Mouse (Mus musculus) CD4-positive, CD25-positive, alpha-beta regulatory T cell, adult 4 months (primary cell): ENCODE measurements at regions not wholly inside any gene's neighbourhood (a gene's known extent, or its start where the extent isn't known, plus 50 kb on each side); places are given as distances from the start of the nearest gene placed in this dataset.

Source experiments
- ATAC-seq: one replicate; pipeline ENCODE4 v1.8.0; 2017

- ATAC-seq = no peak
Measured at GRCm38 (mm10) chr1:88623040-88623439, 79.0 kb downstream of the Arl4c start.

- peak; percentile 97 for ATAC-seq
Measured at GRCm38 (mm10) chr1:88622356-88622755, 79.7 kb downstream of the Arl4c start.

DNA sequence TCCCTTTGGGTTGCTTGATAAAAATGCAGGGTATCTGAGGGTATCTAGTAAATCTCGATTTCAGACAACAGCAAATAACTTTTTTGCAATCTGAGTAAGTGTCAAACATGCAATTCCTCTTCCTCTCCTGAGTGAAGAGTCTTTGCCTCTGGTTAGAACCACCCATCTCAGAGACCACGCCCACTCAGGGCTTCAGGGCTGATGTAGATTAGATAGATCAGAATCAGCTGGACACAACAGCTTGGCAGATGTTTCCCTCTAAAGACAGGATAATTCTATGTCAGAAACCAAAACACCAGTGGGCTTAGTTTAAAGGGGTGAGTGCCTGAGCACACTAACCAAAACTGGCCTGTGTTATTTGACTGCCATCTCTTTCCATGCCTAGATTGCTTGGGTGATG lies 80.8 kb downstream of the Arl4c start:
- ATAC-seq = no peak

- no peak for ATAC-seq
Measured at GRCm38 (mm10) chr1:88613007-88613406, 89.0 kb downstream of the Arl4c start.

DNA sequence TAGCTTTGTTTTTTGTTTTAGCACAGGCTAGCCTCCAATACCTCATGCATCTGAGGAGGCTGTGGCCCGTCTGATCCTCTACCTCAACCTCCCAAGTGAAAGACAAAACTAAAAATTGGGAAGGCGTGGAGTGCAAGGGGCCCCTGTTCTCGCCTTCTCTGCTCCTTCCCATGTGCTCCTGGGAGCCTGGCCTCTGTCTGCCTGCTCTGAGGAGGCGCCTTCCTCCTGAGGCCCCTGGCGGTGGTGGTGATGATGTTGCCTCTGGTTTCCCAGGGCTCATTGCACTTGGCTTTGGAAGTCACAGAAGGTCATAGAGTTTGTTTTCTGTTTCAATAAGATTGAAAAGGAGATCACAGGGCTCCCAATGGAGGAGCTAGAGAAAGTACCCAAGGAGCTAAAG lies 90.8 kb downstream of the Arl4c start:
- no peak for ATAC-seq

GRCm38 (mm10) chr1:88610810-88611209 lies 91.2 kb downstream of the Arl4c start:
- no peak for ATAC-seq

- ATAC-seq = no peak
Measured at GRCm38 (mm10) chr1:88608826-88609225, 93.2 kb downstream of the Arl4c start.

DNA sequence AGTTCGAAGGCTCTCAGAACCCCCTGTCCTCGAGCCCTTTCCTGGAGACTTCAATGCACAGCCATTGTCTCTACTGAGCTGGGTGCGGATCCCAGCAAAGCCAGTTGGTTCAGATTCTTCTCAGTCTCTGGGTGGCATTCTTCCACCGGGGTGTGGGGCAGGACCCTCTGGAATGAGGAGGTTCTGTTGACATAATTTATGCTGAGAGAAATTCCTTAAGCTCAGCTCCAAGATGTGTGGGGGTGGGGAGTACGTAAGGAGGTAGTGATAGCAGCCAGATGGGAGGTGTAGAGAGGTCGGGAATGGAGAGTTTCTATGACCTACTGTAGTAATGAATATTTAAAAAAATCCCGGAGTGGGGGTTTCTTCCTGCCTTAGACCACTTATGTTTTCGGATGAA lies 93.8 kb downstream of the Arl4c start:
- ATAC-seq = no peak

- no peak for ATAC-seq
Measured at GRCm38 (mm10) chr1:88605616-88606190, 95.8 kb upstream of the Glrp1 start.

- ATAC-seq = no peak
Measured at GRCm38 (mm10) chr1:88602241-88602640, 92.4 kb upstream of the Glrp1 start.

DNA sequence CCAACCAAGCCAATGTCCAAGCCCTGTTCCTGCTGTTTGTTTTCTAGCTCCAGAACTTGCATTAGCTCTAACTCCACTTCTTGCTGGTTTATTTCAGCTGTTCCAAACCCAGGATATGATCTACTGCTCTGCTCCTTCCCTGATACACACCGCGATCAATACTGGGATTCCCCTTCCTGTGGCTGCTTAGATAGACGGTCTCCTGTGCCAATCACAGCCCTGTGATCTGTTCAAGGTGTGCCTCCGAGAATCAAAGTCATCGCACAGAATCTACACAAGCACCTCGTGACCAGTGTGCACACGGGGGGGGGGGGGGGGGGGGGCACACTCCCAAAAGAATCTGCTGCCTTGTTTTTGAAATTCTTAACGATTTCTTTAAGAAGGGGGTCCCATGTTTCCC lies 91.9 kb upstream of the Glrp1 start:
- peak; percentile 85 for ATAC-seq

DNA sequence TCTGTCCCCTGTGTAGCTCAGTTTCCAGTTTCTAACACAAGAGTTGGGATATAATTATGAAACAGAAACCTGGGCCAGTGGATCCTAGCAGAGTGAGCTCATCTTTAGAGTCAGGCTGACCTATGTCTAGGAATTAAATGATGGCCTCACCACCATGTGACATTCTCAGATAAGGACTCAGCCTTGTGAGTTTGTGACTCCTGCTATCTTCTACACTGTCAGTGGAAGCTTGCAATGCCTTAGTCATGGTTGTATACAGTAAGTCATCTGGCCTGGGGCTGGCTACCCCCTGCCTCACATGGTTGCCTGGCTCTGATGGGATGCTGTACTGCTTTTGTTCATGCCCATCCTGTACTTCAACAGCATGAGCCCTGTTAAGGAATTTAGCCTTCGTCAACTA lies 90.3 kb upstream of the Glrp1 start:
- ATAC-seq = no peak

DNA sequence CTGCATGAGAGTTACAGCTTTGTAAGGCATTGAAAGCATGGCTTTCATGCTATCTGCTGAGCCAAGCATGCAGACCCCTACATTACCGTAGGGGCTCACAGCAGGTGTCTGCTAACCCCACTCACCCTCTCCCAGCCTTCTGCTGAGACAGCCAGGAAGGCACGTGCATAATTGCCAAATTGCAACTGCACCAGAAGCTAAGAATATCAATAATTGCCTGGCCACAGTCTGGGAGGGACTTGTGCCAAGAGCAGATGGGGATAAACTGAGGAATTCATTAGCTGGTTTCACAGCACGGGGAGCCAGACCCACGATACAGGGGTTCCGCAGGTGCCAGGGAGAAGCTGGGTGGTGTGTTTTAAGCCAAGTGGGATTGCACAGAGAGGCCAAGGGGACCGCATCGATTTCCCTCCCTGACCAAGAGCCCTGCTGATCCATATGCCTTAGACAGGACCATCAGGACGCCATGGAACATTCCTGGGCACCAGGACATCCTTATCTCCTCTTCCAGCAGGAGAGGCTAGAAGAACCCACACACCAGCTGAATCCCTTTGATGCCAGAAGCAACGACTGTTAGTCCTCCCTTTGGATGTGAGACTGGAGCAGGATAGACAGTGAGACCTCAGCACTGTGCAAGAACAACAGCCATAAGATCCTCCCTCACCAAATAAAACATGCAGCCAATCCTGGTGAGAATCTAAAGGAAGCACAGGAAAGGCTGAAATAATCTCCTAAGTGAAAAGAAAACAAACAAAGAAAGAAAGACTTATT lies 84.8 kb upstream of the Glrp1 start:
- ATAC-seq = no peak

DNA sequence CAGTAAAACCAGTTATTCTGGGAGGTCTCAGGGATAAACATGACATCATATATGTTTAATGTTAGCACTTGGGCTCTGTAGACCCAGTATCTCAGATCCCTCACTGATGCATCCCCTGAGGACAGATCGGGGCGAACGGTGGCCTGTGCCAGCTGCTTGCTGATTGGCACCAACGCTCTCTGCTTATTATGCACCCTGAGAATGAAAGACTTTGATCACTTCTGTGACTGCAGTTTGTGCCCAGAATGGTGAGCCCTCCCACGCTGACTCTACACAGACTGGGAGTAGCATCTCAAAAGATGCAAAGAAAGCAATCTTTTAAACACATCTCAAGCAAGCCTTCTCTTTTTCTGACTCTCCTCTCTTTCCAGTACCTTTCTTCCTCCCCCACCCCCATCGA lies 82.2 kb upstream of the Glrp1 start:
- no peak for ATAC-seq

DNA sequence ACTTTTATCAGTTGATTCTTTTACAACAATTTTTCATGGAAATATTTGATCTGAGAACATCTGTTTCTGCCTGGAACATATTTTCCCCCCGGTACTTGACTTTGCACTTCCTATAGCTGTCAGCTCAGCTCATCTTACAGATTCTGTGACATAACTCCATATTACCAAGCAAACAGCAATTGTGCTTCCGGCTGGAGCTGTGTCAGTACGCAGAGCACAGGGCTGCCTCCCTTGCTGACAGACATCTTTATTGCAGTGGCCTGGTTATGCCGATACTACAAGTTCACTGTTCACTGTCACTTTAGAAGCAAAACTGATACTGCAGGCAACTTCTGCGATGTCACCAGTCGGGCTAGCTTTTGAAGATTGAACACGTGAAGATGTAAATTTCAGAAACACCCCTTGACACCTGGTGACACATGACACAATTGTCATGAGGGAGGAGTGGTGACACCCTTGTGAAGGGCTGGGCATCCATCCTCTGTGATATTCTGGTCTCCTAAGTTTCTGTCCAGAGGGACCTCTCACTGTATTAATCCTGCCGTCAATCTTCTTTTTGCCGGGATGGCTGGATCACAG lies 81.0 kb upstream of the Glrp1 start:
- ATAC-seq = peak; percentile 13

GRCm38 (mm10) chr1:88588747-88589146 lies 78.9 kb upstream of the Glrp1 start:
- peak; percentile 19 for ATAC-seq

DNA sequence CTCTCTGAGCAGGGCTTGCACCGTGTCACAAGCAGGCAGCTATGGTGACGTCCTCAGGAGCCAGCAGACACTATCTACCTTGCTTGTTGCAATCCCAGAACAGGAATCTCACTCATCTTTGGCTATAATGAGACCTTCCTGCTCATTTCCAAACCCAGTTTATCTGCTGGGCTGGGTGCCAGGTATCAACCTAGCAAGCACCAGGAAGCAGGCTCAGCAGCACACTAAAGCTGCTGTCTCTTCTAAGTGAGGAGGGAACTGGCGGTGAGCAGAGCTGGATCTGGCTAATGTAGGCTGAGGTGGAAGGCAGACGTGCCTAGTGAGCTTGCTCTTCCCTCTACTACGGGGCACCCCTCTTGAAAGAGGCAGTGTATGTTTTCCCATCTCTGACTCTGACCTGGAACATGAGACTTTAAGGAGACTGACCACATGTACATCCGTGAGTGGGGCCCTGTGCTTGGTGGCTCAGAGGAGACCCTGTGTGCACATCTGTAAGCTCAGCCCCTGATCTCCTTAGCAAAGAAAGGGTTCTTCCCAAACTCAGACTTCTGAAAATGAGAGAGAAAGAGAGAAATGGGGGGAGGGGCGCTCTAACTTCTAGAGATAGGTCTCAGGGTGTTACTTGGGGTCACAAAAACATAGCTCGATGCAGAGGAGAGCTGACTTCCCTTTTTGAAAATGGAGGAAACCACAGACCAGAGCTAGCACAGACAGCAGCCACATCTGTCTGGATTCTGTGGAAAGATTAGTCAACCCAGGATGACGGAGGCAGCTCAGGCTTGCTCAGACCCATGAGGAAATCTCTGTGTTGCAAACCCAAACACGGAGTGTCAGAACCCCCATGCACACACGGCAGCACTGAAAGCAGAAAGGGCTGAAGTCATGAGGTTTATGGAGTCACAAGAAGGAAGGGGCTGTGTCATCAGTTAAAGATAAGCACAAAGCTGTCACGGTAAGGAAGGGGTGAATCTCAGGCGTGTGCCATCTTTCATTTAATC lies 77.3 kb upstream of the Glrp1 start:
- ATAC-seq = peak; percentile 77

GRCm38 (mm10) chr1:88586128-88586527 lies 76.3 kb upstream of the Glrp1 start:
- no peak for ATAC-seq

DNA sequence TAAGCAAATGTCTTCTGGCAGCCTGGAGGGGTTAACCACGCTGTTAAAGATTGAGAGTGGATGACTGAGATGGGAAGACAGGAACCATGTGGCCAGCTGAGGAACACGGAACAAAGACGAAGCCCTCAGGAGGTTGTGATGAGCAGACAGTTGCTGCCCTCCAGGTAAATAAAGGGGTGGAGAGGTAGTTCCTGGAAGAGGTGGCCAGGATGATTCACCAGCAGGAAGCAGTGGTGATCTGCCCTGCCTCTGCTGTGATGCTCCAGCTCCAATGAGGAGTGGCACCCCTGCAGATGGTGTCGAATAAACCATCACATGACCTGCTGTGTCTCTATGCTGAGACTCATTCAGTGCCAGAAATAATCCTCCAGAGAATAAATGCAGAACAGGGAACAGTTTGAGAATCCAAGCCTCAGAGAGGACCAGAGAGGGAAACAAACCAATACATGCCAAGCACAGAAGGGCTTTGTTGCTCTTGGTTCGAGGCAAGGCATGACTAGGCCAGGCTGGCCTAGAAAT lies 74.7 kb upstream of the Glrp1 start:
- ATAC-seq = peak; percentile 24

DNA sequence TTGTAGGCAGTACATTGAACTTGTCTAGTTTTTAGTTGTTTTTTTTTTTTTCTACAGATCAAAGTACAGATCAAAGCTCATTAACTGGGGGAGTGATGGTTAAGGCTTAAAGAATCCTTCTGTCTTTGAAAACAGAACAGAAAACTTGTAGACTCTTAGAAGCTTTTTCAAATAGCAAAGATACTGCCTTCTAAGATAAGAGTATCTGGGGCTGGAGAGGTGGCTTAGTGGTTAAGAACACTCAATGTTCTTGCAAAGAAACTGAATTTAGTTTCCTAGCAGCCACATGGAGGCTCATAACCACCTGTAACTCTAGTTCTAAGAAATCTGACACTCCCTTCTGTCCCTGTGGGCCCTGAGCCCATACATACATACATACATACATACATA lies 68.4 kb upstream of the Glrp1 start:
- ATAC-seq = peak; percentile 25

DNA sequence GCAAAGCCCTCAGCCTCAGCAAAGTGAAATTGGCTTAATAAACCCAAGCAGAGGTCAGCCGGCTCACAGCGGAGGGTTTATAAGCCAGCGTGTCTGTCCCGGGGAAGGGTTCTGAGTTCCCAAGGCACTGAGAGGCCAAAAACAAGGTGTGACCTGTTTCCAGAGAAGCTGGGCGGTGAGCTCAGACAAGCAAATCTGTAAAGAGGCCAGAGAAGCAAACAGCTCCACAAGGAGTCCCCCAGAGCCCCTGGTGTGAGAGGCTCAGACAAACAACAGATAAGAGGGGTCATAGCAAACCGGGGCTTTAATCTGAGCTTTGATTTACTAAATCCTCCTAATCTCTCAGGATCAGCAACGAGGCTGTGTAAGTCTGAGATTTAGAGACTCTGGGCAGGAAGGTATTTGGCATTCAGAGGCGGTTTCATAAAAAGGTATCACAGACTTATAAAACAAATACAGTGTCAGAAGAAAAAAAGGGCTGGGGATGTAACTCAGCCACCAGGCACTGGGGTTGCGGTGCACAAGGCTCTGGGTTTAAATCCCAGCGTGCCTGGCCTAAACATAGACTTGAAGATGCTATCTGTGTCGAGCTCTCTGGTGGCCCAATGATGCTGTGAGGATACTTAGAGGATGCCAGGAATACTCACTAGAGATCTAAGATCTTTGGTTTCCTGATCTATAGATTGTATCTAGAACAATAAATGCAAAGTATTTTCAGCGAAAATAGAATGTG lies 67.8 kb upstream of the Glrp1 start:
- ATAC-seq = peak; percentile 24
